In the genomic region with DNA sequence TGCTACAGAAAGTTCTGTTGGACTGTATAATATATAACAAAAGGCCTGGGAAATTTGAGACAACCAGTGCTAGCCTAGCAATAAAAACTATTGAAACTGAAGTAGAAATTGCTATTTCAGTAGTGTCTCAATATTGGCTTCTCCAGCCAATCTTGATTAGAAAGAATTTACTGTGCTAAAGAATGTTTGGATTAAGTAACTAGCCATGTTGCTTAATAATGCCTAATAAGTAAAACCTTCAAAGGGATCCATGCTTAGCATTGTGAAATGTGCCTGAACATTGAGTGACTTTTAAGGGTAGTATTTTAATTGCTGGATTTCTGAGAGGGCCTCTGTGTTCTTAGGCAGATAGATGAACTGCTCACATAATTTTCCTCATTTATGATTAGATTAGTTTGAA, we compare ENCODE assay signal across 1 mouse cellular context.
TF ChIP-seq lines count a peak whose summit lies in the region.

No protein-coding gene starts in this region.

TF ChIP-seq in CH12.LX, 34 proteins besides CTCF, POLR2A, EP300 and RAD21 (continued from another document):
- TF ChIP-seq ZNF384 (IDR thresholded peaks at IDR 0.05; ENCODE audit: low read depth, low read length) (no peak), ETS1 (conservative IDR thresholded peaks at IDR 0.05; ENCODE audit: low read depth, low read length) (no peak), NRF1 (IDR thresholded peaks at IDR 0.05; ENCODE audit: low read depth, low read length) (no peak), IRF4 (IDR thresholded peaks at IDR 0.05; ENCODE audit: low read depth, low read length) (no peak), CHD2 (IDR thresholded peaks at IDR 0.05; ENCODE audit: low read length) (no peak), MXI1 (IDR thresholded peaks at IDR 0.05; ENCODE audit: low read depth, low read length) (no peak)
